Mouse (Mus musculus) heart, embryonic 12.5 days (tissue): ENCODE results near the gene Mrpl4. TPM values are rescaled to one million over a fixed set of nuclear protein-coding genes. Genes with fewer than 3 reads are reported as not detected.
"Not testable (repeated sequence)": the region's sequence is repeated elsewhere in the genome, so short reads cannot be mapped to it uniquely, and the experiment has no call there.

Source experiments
- ATAC-seq: fragments of 200-750 bp; cut with Nextera tagmentation; 2 replicates; pipeline ENCODE4 v1.8.0; 2017; ENCODE audit warnings: moderate TSS enrichment, moderate library complexity; ENCODE audit not compliant: insufficient number of reproducible peaks, low FRiP score
- H3K27ac ChIP-seq: fragments of 300-500 bp; sonication (generic); 2 replicates; pipeline ENCODE4 v1.5.1; 2016; ENCODE audit warnings: mild to moderate bottlenecking, moderate library complexity; ENCODE audit not compliant: poor library complexity, severe bottlenecking
- H3K27me3 ChIP-seq: fragments of 300-500 bp; sonication (generic); replicated peaks from 2 replicates; pipeline ENCODE4 v1.6.1; 2016; ENCODE audit warnings: mild to moderate bottlenecking, moderate library complexity
- H3K36me3 ChIP-seq: fragments of 300-500 bp; sonication (generic); 2 replicates; pipeline ENCODE4 v1.6.1; 2016; ENCODE audit warnings: mild to moderate bottlenecking, moderate library complexity
- H3K4me1 ChIP-seq: fragments of 300-500 bp; sonication (generic); replicated peaks from 2 replicates; pipeline ENCODE4 v1.6.1; 2016; ENCODE audit warnings: mild to moderate bottlenecking
- H3K4me2 ChIP-seq: fragments of 300-500 bp; sonication (generic); 2 replicates; pipeline ENCODE4 v1.6.1; 2016; ENCODE audit warnings: mild to moderate bottlenecking, moderate library complexity
- H3K4me3 ChIP-seq: fragments of 300-500 bp; sonication (generic); 2 replicates; pipeline ENCODE4 v1.5.1; 2016; ENCODE audit warnings: mild to moderate bottlenecking
- H3K9ac ChIP-seq: fragments of 300-500 bp; sonication (generic); 2 replicates; pipeline ENCODE4 v1.6.1; 2016; ENCODE audit warnings: mild to moderate bottlenecking, moderate library complexity
- H3K9me3 ChIP-seq: fragments of 300-500 bp; sonication (generic); replicated peaks from 2 replicates; pipeline ENCODE4 v1.6.1; 2016; ENCODE audit warnings: mild to moderate bottlenecking, moderate library complexity
- WGBS: fragments of 180-500 bp; shearing (Covaris S2); methylation state at CpG from one replicate; pipeline ENCODE4 v1.1.7; 2016; 5-methylcytosine and 5-hydroxymethylcytosine counted together
- microRNA counts: library from miRNA; unstranded; fragments of <30 nt; microRNA quantifications from one replicate; lab custom pipeline; 2017
- microRNA-seq: library from miRNA; unstranded; fragments of <30 nt; microRNA quantifications from one replicate; pipeline ENCODE4, GENCODE M21; 2017
- polyA plus RNA-seq: library from polyadenylated mRNA; unstranded; fragments of >200 nt; fragmentation: Nextera tagmentation; extraction: Ambion mirVana; gene quantifications from 2 replicates; pipeline ENCODE4 v1.2.1, GENCODE M21; 2016

Mrpl4 gene
- polyA plus RNA-seq, 1 experiment from 2014 or later: 123 TPM

GRCm38 (mm10) chr9:21043563-21043962, 41.0 kb downstream of the Mrpl4 start:
- Histone ChIP-seq H3K9me3 (peaks cover 7% of the 10 kb centered on the region; the same call in 1 of the 2 replicates), H3K4me2 (no peak overlapping the region), H3K27ac (no peak overlapping the region), H3K36me3 (no peaks in the 10 kb centered on the region), H3K4me3 (no peak overlapping the region), H3K27me3 (peaks cover 28% of the 10 kb centered on the region), H3K9ac (no peak overlapping the region), H3K4me1 (no peaks in the 10 kb centered on the region)
- ATAC-seq: no peak
- WGBS: 67% methylated on average over 4 of the region's 4 CpGs

GRCm38 (mm10) chr9:21044785-21045184, 42.2 kb downstream of the Mrpl4 start:
- H3K4me2 ChIP-seq, H3K4me3 ChIP-seq, H3K36me3 ChIP-seq, H3K9ac ChIP-seq, H3K27ac ChIP-seq, H3K9me3 ChIP-seq, H3K4me1 ChIP-seq, ATAC-seq: not testable (repeated sequence)
- H3K27me3 ChIP-seq: peaks cover 16% of the 10 kb centered on the region
- WGBS: 68% methylated on average over 1 of the region's 1 CpGs

GRCm38 (mm10) chr9:21045235-21045634, 42.7 kb downstream of the Mrpl4 start:
- Histone ChIP-seq H3K4me1 (no peaks in the 10 kb centered on the region), H3K36me3 (no peaks in the 10 kb centered on the region), H3K9ac (no peak overlapping the region), H3K4me3 (no peak overlapping the region), H3K9me3 (no peaks in the 10 kb centered on the region), H3K27ac (no peak overlapping the region), H3K27me3 (peaks cover 12% of the 10 kb centered on the region), H3K4me2 (no peak overlapping the region)
- no peak for ATAC-seq
- 82% methylated on average over 3 of the region's 3 CpGs for WGBS

- H3K4me2 ChIP-seq: no peak overlapping the region
- no peaks in the 10 kb centered on the region for H3K4me1 ChIP-seq
- WGBS: 56% methylated on average over 10 of the region's 10 CpGs
- no peak overlapping the region for H3K27ac ChIP-seq
- H3K9ac ChIP-seq: no peak overlapping the region
- no peaks in the 10 kb centered on the region for H3K9me3 ChIP-seq
- H3K36me3 ChIP-seq: no peaks in the 10 kb centered on the region
- no peak for ATAC-seq
- peaks cover 5% of the 10 kb centered on the region; the same call in 1 of the 2 replicates for H3K27me3 ChIP-seq
- H3K4me3 ChIP-seq: no peak overlapping the region
Measured at GRCm38 (mm10) chr9:21051578-21051977, 49.0 kb downstream of the Mrpl4 start.

MicroRNA genes within 50 kb of the gene (microRNA counts, 519-probe panel; counts per million panel counts)
- 4,750 counts per million, percentile 50 among the panel's probes with 10 or more counts for microRNA mmu-miR-1900 (lab: Ali Mortazavi, UCI)

Small RNA genes lying within 50 kb of the gene (microRNA-seq; reads per million reads assigned to microRNA genes)
- gene Mir1900: not detected

Other genes with a start within 250 kb of the Mrpl4 start
- gene Col5a3, start 187.7 kb upstream of the Mrpl4 start, polyA plus RNA-seq: 0.05 and 0.06 TPM in 2 replicates
- gene Rdh8, start 184.2 kb upstream of the Mrpl4 start, polyA plus RNA-seq: not detected in 2 replicates
- gene A230050P20Rik, start 134.1 kb upstream of the Mrpl4 start, polyA plus RNA-seq: 6.5 and 7.1 TPM in 2 replicates
- gene Angptl6, start 123.0 kb upstream of the Mrpl4 start, polyA plus RNA-seq: 1.5 and 2.5 TPM in 2 replicates
- 43.5 and 44.3 TPM in 2 replicates for gene Ppan, start 114.6 kb upstream of the Mrpl4 start, polyA plus RNA-seq
- 215 and 236 TPM in 2 replicates for gene Eif3g, start 104.1 kb upstream of the Mrpl4 start, polyA plus RNA-seq
- 86.6 and 86.8 TPM in 2 replicates for gene Dnmt1, start 42.9 kb upstream of the Mrpl4 start, polyA plus RNA-seq
- gene S1pr2, start 26.0 kb upstream of the Mrpl4 start, polyA plus RNA-seq: 22.5 and 25.9 TPM in 2 replicates
- gene Icam1, start 13.2 kb downstream of the Mrpl4 start, polyA plus RNA-seq: 8.9 and 9.3 TPM in 2 replicates
- 5.6 and 8.1 TPM in 2 replicates for gene Icam4, start 26.6 kb downstream of the Mrpl4 start, polyA plus RNA-seq
- gene Icam5, start 29.3 kb downstream of the Mrpl4 start, polyA plus RNA-seq: not detected in 2 replicates
- 1.0 and 1.1 TPM in 2 replicates for gene Zglp1, start 64.4 kb downstream of the Mrpl4 start, polyA plus RNA-seq
- gene Gm49373, start 70.4 kb downstream of the Mrpl4 start, polyA plus RNA-seq: 0.63 and 0.69 TPM in 2 replicates
- 44.2 and 47.7 TPM in 2 replicates for gene Fdx1l, start 70.9 kb downstream of the Mrpl4 start, polyA plus RNA-seq
- gene Gm38431, start 89.3 kb downstream of the Mrpl4 start, polyA plus RNA-seq: 1.8 and 2.0 TPM in 2 replicates
- gene Raver1, start 89.3 kb downstream of the Mrpl4 start, polyA plus RNA-seq: 62.9 and 67.7 TPM in 2 replicates
- gene Tyk2, start 128.5 kb downstream of the Mrpl4 start, polyA plus RNA-seq: 15.3 and 17.5 TPM in 2 replicates
- 232 and 241 TPM in 2 replicates for gene Cdc37, start 147.2 kb downstream of the Mrpl4 start, polyA plus RNA-seq
- 10.1 and 10.2 TPM in 2 replicates for gene Pde4a, start 163.0 kb downstream of the Mrpl4 start, polyA plus RNA-seq
- gene Keap1, start 236.6 kb downstream of the Mrpl4 start, polyA plus RNA-seq: 46.7 and 49.6 TPM in 2 replicates
- gene S1pr5, start 245.7 kb downstream of the Mrpl4 start, polyA plus RNA-seq: 0.10 and 0.19 TPM in 2 replicates